Mouse (Mus musculus) spleen, adult 2 months (tissue): ENCODE measurements around the gene Hdac9. TPM values are rescaled to one million over a fixed set of nuclear protein-coding genes. Genes with fewer than 3 reads are reported as not detected.

ENCODE experiments used
- DNase-seq, 2 experiments: peaks; one replicate each; pipeline versions ENCODE4 v3.0.0 to v3.0.0-alpha.2; 2012 to 2021; ENCODE audit warnings: low spot score in 2 of 2, low read depth in 1 of 2
- H3K27ac ChIP-seq: fragments of 200-500 bp; 2 replicates; pipeline ENCODE4 v1.5.1; 2012; ENCODE audit warnings: low read length, inconsistent platforms; ENCODE audit not compliant: insufficient read depth
- H3K27me3 ChIP-seq: fragments of 200-500 bp; 2 replicates; pipeline ENCODE4 v1.6.1; 2012; ENCODE audit warnings: mild to moderate bottlenecking, moderate library complexity, low read length, inconsistent platforms; ENCODE audit not compliant: control insufficient read depth, insufficient read depth
- H3K36me3 ChIP-seq: fragments of 200-500 bp; 2 replicates; pipeline ENCODE4 v1.6.1; 2012; ENCODE audit warnings: mild to moderate bottlenecking, low read length, inconsistent platforms; ENCODE audit not compliant: control insufficient read depth, insufficient read depth
- H3K4me1 ChIP-seq: fragments of 200-500 bp; 2 replicates; pipeline ENCODE4 v1.6.1; 2011; ENCODE audit warnings: inconsistent platforms; ENCODE audit not compliant: control insufficient read depth, insufficient read depth, insufficient read length
- H3K4me3 ChIP-seq: fragments of 200-500 bp; 2 replicates; pipeline ENCODE4 v1.5.1; 2011; ENCODE audit warnings: mild to moderate bottlenecking, inconsistent platforms; ENCODE audit not compliant: insufficient read depth, insufficient read length; ENCODE audit errors: extremely low read depth
- CTCF ChIP-seq: fragments of 200-500 bp; IDR thresholded peaks from 2 replicates; pipeline ENCODE4 v1.5.1; 2011; ENCODE audit warnings: mild to moderate bottlenecking, inconsistent platforms; ENCODE audit not compliant: insufficient read depth, insufficient read length, insufficient replicate concordance; ENCODE audit errors: extremely low read depth
- POLR2A ChIP-seq: fragments of 200-500 bp; IDR thresholded peaks from 2 replicates; pipeline ENCODE4 v1.6.1; 2011; ENCODE audit warnings: low read depth, low read length, inconsistent platforms
- WGBS: fragments of 180-500 bp; shearing (Covaris S2); methylation state at CpG from one replicate; pipeline ENCODE4 v1.1.7; 2018; 5-methylcytosine and 5-hydroxymethylcytosine counted together
- polyA plus RNA-seq: library from polyadenylated mRNA; depleted of rRNA; stranded (reverse); fragments of >200 nt; gene quantifications from 2 replicates; pipeline ENCODE4 v1.2.3, GENCODE M21; 2012

Gene Hdac9
- polyA plus RNA-seq, 1 experiment, result 8.9 TPM

- no peak for DNase-seq
- H3K4me1 ChIP-seq, result no peaks in the 10 kb centered on the region
- no peaks in the 10 kb centered on the region for H3K36me3 ChIP-seq
- TF ChIP-seq CTCF (no peak), POLR2A (no peak)
- H3K4me3 ChIP-seq, result no peak overlapping the region
- no peaks in the 10 kb centered on the region for H3K27me3 ChIP-seq
- no peak overlapping the region for H3K27ac ChIP-seq
- WGBS, result 78% methylated on average over 9 of the region's 9 CpGs
These were observed 366.6 kb downstream of the Hdac9 start for GRCm38 (mm10) chr12:34550268-34550667.

- H3K27me3 ChIP-seq, result no peaks in the 10 kb centered on the region
- H3K36me3 ChIP-seq, result no peaks in the 10 kb centered on the region
- WGBS, result 26% methylated on average over 3 of the region's 3 CpGs
- TF ChIP-seq CTCF (no peak), POLR2A (no peak)
- no peaks in the 10 kb centered on the region; the same call in 1 of the 2 replicates for H3K4me1 ChIP-seq
- no peak overlapping the region for H3K27ac ChIP-seq
- H3K4me3 ChIP-seq, result no peak overlapping the region
- DNase-seq, result no peak
These were observed 387.7 kb downstream of the Hdac9 start for GRCm38 (mm10) chr12:34529165-34529545.

GRCm38 (mm10) chr12:34528201-34529164 is 388.4 kb downstream of the Hdac9 start:
- Histone ChIP-seq H3K36me3 (peaks cover 1% of the 10 kb centered on the region; the same call in 1 of the 2 replicates), H3K27ac (peak overlapping the region; percentile 65), H3K4me1 (peaks cover 3% of the 10 kb centered on the region; the same call in 1 of the 2 replicates), H3K27me3 (no peaks in the 10 kb centered on the region), H3K4me3 (peak overlapping the region; percentile 58; the same call in 1 of the 2 replicates)
- 54% methylated on average over 11 of the region's 11 CpGs for WGBS
- no peak for TF ChIP-seq CTCF
- no peak for TF ChIP-seq POLR2A
- DNase-seq, result peak in 1 of 2 experiments; percentile 43

GRCm38 (mm10) chr12:34527761-34528160 is 389.1 kb downstream of the Hdac9 start:
- no peak for TF ChIP-seq CTCF
- Histone ChIP-seq H3K27ac (peak overlapping the region; percentile 65; the same call in 1 of the 2 replicates), H3K4me3 (peak overlapping the region; percentile 58), H3K27me3 (no peaks in the 10 kb centered on the region), H3K36me3 (peaks cover 1% of the 10 kb centered on the region; the same call in 1 of the 2 replicates), H3K4me1 (peaks cover 3% of the 10 kb centered on the region; the same call in 1 of the 2 replicates)
- DNase-seq, result no peak
- WGBS, result 65% methylated on average over 4 of the region's 4 CpGs

- H3K27ac ChIP-seq, result no peak overlapping the region
- WGBS, result 88% methylated on average over 2 of the region's 2 CpGs
- H3K27me3 ChIP-seq, result no peaks in the 10 kb centered on the region
- H3K4me3 ChIP-seq, result no peak overlapping the region
- DNase-seq, result no peak
- TF ChIP-seq POLR2A, result no peak
- no peak for TF ChIP-seq CTCF
- H3K36me3 ChIP-seq, result peaks cover 1% of the 10 kb centered on the region; the same call in 1 of the 2 replicates
- peaks cover 4% of the 10 kb centered on the region for H3K4me1 ChIP-seq
These were observed 395.4 kb downstream of the Hdac9 start for GRCm38 (mm10) chr12:34521468-34521867.

- H3K27me3 ChIP-seq, result no peaks in the 10 kb centered on the region
- H3K4me3 ChIP-seq, result no peak overlapping the region
- TF ChIP-seq POLR2A (no peak), CTCF (no peak)
- peaks cover 2% of the 10 kb centered on the region for H3K4me1 ChIP-seq
- H3K27ac ChIP-seq, result no peak overlapping the region
- no peak for DNase-seq
- H3K36me3 ChIP-seq, result no peaks in the 10 kb centered on the region
- WGBS, result 31% methylated on average over 6 of the region's 6 CpGs
These were observed 399.9 kb downstream of the Hdac9 start for GRCm38 (mm10) chr12:34516769-34517562.
